Mouse (Mus musculus): Measurements from ENCODE around the gene Fam126a.

GRCm38 (mm10) chr5:24077739-24078306 lies 47.3 kb upstream of the Fam126a start:
- TF ChIP-seq CTCF (IDR thresholded peaks at IDR 0.05) (no peak), EP300 (IDR thresholded peaks at IDR 0.05) (no peak)

All from lung, postnatal 0 days (tissue).